Mouse (Mus musculus) limb, embryonic 15.5 days (tissue): Measurements from ENCODE around the gene Fcho2. TPM values are rescaled to one million over a fixed set of nuclear protein-coding genes. Genes with fewer than 3 reads are reported as not detected.

Experiments
- ATAC-seq: fragments of 200-750 bp; cut with Nextera tagmentation; 2 replicates; pipeline ENCODE4 v1.8.0; 2017; ENCODE audit warnings: low read depth, moderate TSS enrichment; ENCODE audit not compliant: insufficient number of reproducible peaks, low FRiP score, low TSS enrichment
- H3K27ac ChIP-seq: fragments of 300-500 bp; sonication (generic); 2 replicates; pipeline ENCODE4 v1.5.1; 2015; ENCODE audit warnings: moderate library complexity, mild to moderate bottlenecking, inconsistent platforms
- H3K27me3 ChIP-seq: fragments of 300-500 bp; sonication (generic); 2 replicates; pipeline ENCODE4 v1.6.1; 2015; ENCODE audit warnings: inconsistent platforms
- H3K36me3 ChIP-seq: fragments of 300-500 bp; sonication (generic); 2 replicates; pipeline ENCODE4 v1.6.1; 2015; ENCODE audit warnings: inconsistent platforms
- H3K4me1 ChIP-seq: fragments of 300-500 bp; sonication (generic); 2 replicates; pipeline ENCODE4 v1.6.1; 2015; ENCODE audit warnings: inconsistent platforms
- H3K4me2 ChIP-seq: fragments of 300-500 bp; sonication (generic); 2 replicates; pipeline ENCODE4 v1.6.1; 2015; ENCODE audit warnings: mild to moderate bottlenecking, inconsistent platforms
- H3K4me3 ChIP-seq: fragments of 300-500 bp; sonication (generic); 2 replicates; pipeline ENCODE4 v1.5.1; 2015; ENCODE audit warnings: mild to moderate bottlenecking, inconsistent platforms
- H3K9ac ChIP-seq: fragments of 300-500 bp; sonication (generic); 2 replicates; pipeline ENCODE4 v1.6.1; 2015; ENCODE audit warnings: inconsistent platforms
- H3K9me3 ChIP-seq: fragments of 300-500 bp; sonication (generic); 2 replicates; pipeline ENCODE4 v1.6.1; 2016; ENCODE audit warnings: inconsistent platforms
- WGBS: fragments of 180-500 bp; shearing (Covaris S2); methylation state at CpG from one replicate; pipeline ENCODE4 v1.1.7; 2015; 5-methylcytosine and 5-hydroxymethylcytosine counted together
- polyA plus RNA-seq: library from polyadenylated mRNA; unstranded; fragments of >200 nt; fragmentation: Nextera tagmentation; extraction: Ambion mirVana; gene quantifications from 2 replicates; pipeline ENCODE4 v1.2.1, GENCODE M21; 2015

Gene Fcho2
- polyA plus RNA-seq, 1 experiment from 2014 or later: 32.4 TPM

DNA sequence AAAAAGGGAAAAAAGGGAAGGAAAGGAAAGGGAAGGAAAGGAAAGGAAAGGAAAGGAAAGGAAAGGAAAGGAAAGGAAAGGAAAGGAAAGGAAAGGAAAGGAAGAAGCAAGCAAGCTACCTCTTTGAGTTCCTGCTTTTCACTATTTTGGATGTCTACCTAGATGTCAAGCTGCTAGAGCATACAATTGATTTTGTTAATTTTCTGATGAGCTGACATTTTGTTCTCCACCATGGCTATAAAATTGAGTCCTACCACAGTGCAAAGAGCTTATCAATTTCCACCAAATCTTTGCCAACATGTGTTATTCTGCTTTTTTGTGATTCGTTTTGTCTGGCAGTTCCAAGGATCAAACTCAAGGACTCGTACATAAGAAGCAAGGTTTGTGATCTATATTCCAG is 77.0 kb downstream of the Fcho2 start:
- no peaks in the 10 kb centered on the region for H3K27me3 ChIP-seq
- no peak overlapping the region for H3K27ac ChIP-seq
- peaks cover 25% of the 10 kb centered on the region for H3K36me3 ChIP-seq
- H3K9ac ChIP-seq: no peak overlapping the region
- 92% methylated on average over 2 of the region's 2 CpGs for WGBS
- H3K4me2 ChIP-seq: no peak overlapping the region
- ATAC-seq: no peak
- no peaks in the 10 kb centered on the region for H3K4me1 ChIP-seq
- no peak overlapping the region for H3K4me3 ChIP-seq
- H3K9me3 ChIP-seq: no peaks in the 10 kb centered on the region

DNA sequence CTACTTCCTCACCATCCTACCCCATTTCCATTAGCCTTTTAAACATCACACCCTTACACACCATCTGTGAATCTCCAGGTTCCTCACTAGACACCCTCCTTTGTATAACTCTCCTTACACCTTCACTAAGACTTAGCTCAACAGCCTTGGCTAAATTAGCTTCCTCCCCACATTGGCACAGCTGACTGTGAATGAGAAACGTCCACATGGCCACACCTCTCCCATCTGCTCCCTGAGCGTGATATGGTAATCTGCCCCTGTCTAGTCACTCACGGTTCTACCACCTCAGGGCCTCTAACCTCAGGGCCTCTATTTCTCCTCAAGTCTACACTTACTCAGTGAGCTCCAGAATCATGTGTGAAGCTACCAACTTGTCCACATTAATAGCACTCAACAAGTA is 82.0 kb downstream of the Fcho2 start:
- Histone ChIP-seq H3K4me2 (no peak overlapping the region), H3K4me1 (no peaks in the 10 kb centered on the region), H3K27me3 (no peaks in the 10 kb centered on the region), H3K4me3 (no peak overlapping the region), H3K36me3 (peaks cover 48% of the 10 kb centered on the region), H3K9me3 (no peaks in the 10 kb centered on the region), H3K27ac (no peak overlapping the region), H3K9ac (no peak overlapping the region)
- WGBS: 67% methylated on average over 3 of the region's 3 CpGs
- ATAC-seq: no peak

DNA sequence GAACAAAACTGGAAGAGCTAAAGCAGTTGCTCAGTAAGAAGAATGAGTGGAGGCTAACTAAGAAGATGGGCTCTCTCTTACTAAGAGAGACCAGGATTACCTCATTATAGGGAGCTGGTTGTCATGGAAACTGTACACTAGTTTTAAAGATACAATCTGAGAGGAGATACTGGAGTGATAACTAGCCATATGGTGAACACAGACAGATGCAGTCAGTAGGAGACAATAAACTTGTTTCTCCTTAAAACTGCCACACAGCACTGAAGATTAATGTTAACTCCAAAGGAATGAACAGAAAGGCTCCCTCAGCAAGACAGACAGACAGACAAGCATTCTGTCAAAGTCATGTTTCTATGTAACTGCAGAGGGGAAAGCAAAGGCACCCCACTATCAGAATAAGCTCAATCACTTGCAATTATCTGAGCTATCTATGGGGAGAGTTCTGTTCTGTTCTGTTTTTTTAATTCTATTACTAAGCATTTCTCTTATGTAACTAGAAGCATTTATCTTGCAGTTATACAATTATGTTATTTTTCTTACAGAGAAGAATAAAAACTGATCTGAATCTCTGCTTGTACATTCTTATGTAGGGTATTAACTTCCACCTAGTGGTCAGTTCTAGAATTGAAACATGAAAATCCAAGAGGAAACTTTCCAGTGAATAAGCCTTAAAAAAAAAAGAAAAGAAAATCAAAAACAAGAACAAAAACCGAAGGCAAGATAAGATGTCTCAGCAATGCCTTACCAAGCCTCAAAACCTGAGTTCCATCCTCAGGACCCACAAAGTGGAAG is 85.8 kb downstream of the Fcho2 start:
- Histone ChIP-seq H3K27me3 (no peaks in the 10 kb centered on the region), H3K4me1 (no peaks in the 10 kb centered on the region), H3K9ac (no peak overlapping the region), H3K9me3 (no peaks in the 10 kb centered on the region), H3K27ac (no peak overlapping the region), H3K4me3 (no peak overlapping the region), H3K4me2 (no peak overlapping the region), H3K36me3 (peaks cover 64% of the 10 kb centered on the region)
- WGBS: 72% methylated on average over 1 of the region's 1 CpGs
- no peak for ATAC-seq

DNA sequence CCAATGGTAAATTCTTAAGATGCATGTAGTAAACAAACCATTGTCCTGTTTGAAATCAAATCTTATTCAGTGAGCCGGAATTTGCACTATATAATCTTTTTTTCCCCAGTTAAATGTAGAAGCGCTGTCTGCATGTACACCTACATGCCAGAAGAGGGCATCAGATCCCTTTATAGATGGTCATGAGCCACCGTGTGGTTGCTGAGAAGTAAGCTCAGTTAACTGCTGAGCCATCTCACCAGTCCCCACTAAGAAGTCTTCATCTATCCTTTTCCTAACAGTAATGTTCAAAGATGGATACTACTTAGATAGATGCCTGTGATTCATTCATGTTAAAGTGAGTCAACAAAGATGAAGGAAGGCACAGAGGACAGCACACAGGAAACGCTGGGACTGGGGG is 88.8 kb downstream of the Fcho2 start:
- Histone ChIP-seq H3K4me3 (no peak overlapping the region), H3K4me2 (no peak overlapping the region), H3K9me3 (no peaks in the 10 kb centered on the region), H3K27ac (no peak overlapping the region), H3K27me3 (no peaks in the 10 kb centered on the region), H3K4me1 (no peaks in the 10 kb centered on the region), H3K9ac (no peak overlapping the region), H3K36me3 (peaks cover 53% of the 10 kb centered on the region)
- ATAC-seq: no peak
- WGBS: 60% methylated on average over 4 of the region's 4 CpGs

DNA sequence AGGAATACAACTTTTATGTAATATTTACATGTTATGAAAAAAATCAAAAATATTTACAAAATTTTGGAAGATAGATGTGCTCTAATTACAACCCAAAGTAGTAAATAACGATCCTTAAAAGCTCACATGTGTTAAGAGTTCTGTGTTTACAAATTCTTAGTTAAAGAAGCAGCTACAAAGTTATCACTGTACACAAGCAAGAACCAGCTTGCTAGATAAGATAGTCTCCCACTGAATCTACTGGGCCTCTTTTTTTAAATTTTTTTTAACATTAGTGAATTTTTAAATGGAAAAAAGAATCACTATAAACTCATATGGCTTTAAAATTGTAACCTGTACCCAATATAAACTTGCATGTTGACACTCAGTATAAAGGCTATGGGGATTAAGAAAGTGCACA is 91.8 kb downstream of the Fcho2 start:
- Histone ChIP-seq H3K9me3 (no peaks in the 10 kb centered on the region), H3K4me1 (no peaks in the 10 kb centered on the region), H3K9ac (no peak overlapping the region), H3K27me3 (no peaks in the 10 kb centered on the region), H3K4me2 (no peak overlapping the region), H3K4me3 (no peak overlapping the region), H3K36me3 (peaks cover 39% of the 10 kb centered on the region), H3K27ac (no peak overlapping the region)
- 69% methylated on average over 1 of the region's 1 CpGs for WGBS
- ATAC-seq: no peak

DNA sequence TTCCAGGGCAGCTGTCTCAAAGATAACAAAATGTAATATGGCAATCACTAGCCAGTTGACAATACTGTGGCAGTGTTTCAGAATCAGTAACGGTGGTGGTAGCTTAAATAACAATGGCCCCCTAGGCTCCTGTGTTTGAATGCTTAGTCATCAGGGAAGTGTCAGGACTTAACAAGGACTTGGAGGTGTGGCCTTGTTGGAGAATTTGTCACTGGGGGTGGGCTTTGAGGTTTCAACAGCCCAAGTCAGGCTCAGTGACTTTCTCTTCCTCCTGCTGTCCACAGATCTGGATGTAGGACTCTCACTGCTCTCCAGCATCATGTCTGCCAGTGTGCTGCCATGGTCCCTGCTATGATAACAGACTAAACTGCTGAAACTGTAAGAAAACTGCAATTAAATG is 93.0 kb downstream of the Fcho2 start:
- Histone ChIP-seq H3K9ac (no peak overlapping the region), H3K27ac (no peak overlapping the region), H3K9me3 (no peaks in the 10 kb centered on the region), H3K36me3 (peaks cover 33% of the 10 kb centered on the region), H3K4me2 (no peak overlapping the region), H3K4me1 (no peaks in the 10 kb centered on the region), H3K27me3 (no peaks in the 10 kb centered on the region), H3K4me3 (no peak overlapping the region)
- no peak for ATAC-seq
- 64% methylated on average over 1 of the region's 1 CpGs for WGBS

DNA sequence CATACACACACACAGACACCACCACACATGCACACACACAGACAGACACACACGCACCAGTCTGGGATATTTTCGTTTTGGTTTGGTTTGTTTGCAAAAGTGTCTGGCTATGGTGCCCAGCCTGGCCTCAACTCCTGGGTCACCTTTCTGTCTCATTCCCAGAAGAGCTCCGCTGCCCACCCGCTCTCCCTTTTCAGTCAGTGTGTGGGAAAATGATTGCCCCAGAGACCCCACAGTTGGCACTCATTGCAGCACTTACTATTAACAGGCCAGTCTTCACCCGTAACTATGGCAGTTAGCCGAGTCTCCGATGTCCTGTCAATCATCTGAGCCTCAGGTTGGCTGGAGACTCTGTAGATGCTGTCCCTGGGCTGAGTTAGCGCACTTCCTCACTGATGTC is 99.1 kb downstream of the Fcho2 start:
- 81% methylated on average over 8 of the region's 8 CpGs for WGBS
- H3K27ac ChIP-seq: no peak overlapping the region
- H3K4me1 ChIP-seq: no peaks in the 10 kb centered on the region; the same call in 1 of the 2 replicates
- H3K27me3 ChIP-seq: no peaks in the 10 kb centered on the region
- no peak overlapping the region for H3K4me3 ChIP-seq
- H3K9ac ChIP-seq: no peak overlapping the region
- H3K36me3 ChIP-seq: no peaks in the 10 kb centered on the region
- H3K4me2 ChIP-seq: no peak overlapping the region
- no peaks in the 10 kb centered on the region for H3K9me3 ChIP-seq
- ATAC-seq: no peak

DNA sequence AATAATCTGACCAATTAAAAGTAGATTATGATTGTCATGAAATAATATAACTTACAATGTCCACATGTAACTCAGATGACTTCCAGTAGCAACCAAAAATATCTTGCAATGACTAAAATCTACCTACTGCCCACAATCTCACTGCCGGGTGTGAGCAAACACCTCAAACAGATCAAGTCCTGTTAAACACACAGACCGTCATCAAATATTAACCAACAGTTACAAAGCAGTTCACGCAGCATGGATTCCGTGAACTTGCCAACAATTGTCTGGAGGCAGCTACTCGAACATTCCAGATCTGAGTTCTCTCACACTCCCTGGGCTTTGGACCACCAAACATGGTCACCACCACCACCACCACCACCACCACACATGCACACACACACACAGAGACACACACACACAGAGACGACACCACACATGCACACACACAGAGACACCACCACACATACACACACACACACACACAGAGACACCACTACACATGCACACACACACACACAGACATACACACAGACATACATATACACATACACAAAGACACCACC is 99.7 kb downstream of the Fcho2 start:
- no peak overlapping the region for H3K9ac ChIP-seq
- H3K36me3 ChIP-seq: no peaks in the 10 kb centered on the region
- no peak overlapping the region for H3K4me3 ChIP-seq
- H3K9me3 ChIP-seq: no peaks in the 10 kb centered on the region
- no peak for ATAC-seq
- H3K27ac ChIP-seq: no peak overlapping the region
- H3K4me1 ChIP-seq: no peaks in the 10 kb centered on the region; the same call in 1 of the 2 replicates
- H3K27me3 ChIP-seq: no peaks in the 10 kb centered on the region
- H3K4me2 ChIP-seq: no peak overlapping the region
- 72% methylated on average over 6 of the region's 6 CpGs for WGBS

DNA sequence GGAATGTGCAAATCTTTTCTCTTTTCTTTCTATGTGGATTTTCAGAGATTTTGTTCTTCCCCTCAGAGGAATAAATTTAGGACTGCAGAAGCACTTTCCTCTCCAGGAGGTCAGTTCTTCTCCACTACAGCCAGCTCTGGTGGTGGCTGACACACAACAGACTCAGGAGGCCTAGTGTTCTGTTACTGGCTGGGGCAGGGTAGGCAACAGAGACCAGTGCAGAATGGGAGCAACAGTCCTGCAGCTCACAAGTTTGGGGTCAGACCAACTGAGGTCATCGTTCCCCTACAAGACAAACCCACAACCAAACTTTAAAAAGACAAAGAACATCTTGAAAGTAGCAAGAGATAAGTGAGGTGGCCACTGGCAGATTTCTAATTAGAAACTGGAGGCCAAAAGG is 104.6 kb downstream of the Fcho2 start:
- no peaks in the 10 kb centered on the region for H3K9me3 ChIP-seq
- H3K4me3 ChIP-seq: no peak overlapping the region
- no peak for ATAC-seq
- H3K36me3 ChIP-seq: no peaks in the 10 kb centered on the region
- H3K27ac ChIP-seq: no peak overlapping the region
- no peak overlapping the region for H3K9ac ChIP-seq
- no peaks in the 10 kb centered on the region; the same call in 1 of the 2 replicates for H3K4me1 ChIP-seq
- WGBS: 90% methylated on average over 1 of the region's 1 CpGs
- H3K4me2 ChIP-seq: no peak overlapping the region
- H3K27me3 ChIP-seq: no peaks in the 10 kb centered on the region

DNA sequence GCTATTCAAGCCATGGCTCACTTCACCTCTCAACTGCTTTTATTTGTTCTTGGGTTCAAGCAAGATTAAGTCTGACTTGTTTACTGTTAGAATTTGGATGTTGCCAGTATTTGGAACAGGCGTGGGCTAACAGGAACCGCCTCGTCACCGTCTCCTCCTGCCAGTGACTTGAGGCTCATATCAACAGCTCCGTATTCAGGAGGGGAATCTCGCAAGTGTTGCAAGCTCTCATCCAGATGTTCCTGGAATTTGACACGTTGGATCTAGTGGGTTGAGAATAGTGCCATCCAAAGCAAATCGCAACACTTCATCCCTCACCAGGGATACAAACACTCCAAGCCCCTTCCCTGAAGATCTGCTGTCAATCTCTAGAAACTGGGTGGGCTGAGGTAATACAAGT is 105.0 kb downstream of the Fcho2 start:
- Histone ChIP-seq H3K4me2 (no peak overlapping the region), H3K36me3 (no peaks in the 10 kb centered on the region), H3K27me3 (no peaks in the 10 kb centered on the region), H3K9ac (no peak overlapping the region), H3K4me1 (no peaks in the 10 kb centered on the region; the same call in 1 of the 2 replicates), H3K4me3 (no peak overlapping the region), H3K27ac (no peak overlapping the region), H3K9me3 (no peaks in the 10 kb centered on the region)
- WGBS: 58% methylated on average over 8 of the region's 8 CpGs
- no peak for ATAC-seq

DNA sequence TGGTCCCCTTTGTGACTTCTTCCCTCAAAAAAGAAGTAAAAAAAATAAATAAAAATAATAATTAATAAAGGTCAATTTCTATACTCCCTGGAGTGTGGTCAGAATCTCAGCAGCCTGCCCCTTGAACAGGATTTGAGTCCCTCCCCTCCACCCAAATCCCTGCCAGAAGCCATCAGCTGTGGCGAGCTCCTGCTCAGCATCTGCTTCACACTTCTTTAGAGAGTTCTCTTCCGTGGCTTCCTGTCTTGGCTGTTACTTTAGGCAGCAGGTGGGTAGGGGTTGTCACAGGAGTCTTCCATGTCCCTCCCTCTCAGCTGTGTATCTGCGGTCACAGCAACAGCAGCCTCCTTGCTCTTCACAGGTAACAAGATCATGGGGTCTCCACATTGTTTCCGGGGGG is 109.7 kb downstream of the Fcho2 start:
- Histone ChIP-seq H3K9me3 (no peaks in the 10 kb centered on the region), H3K4me2 (no peak overlapping the region), H3K4me3 (no peak overlapping the region), H3K36me3 (no peaks in the 10 kb centered on the region), H3K4me1 (peaks cover 5% of the 10 kb centered on the region; the same call in 1 of the 2 replicates), H3K9ac (no peak overlapping the region), H3K27me3 (no peaks in the 10 kb centered on the region), H3K27ac (no peak overlapping the region)
- ATAC-seq: no peak
- 62% methylated on average over 4 of the region's 4 CpGs for WGBS

DNA sequence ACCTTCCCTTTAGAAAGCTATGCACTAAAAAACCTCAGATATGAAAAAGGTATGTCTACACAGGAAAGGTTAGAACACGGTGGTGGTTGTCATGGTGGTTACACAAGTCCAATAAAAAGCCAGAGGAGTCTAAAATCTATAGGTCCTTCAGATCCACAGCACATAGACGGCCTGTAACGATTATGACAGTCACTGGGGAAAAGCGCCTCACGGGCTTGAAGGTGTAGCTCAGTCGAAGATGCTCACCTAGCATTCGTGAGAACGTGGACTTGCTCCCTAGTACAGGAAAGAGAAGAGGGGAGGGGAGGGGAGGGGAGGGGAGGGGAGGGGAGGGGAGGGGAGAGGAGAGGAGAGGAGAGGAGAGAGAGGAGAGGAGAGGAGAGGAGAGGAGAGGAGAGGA is 111.5 kb downstream of the Fcho2 start:
- Histone ChIP-seq H3K4me1 (peaks cover 5% of the 10 kb centered on the region; the same call in 1 of the 2 replicates), H3K36me3 (no peaks in the 10 kb centered on the region)
- no peak for ATAC-seq

More for the DNA sequence above, 111.5 kb downstream of the Fcho2 start:
- H3K4me2 ChIP-seq: no peak overlapping the region
- no peak overlapping the region for H3K9ac ChIP-seq
- H3K9me3 ChIP-seq: no peaks in the 10 kb centered on the region
- H3K27ac ChIP-seq: no peak overlapping the region
- no peaks in the 10 kb centered on the region for H3K27me3 ChIP-seq
- WGBS: 76% methylated on average over 7 of the region's 8 CpGs
- no peak overlapping the region for H3K4me3 ChIP-seq
